Mouse (Mus musculus) hindbrain, embryonic 10.5 days (tissue): ENCODE measurements at regions not wholly inside any gene's neighbourhood (a gene's known extent, or its start where the extent isn't known, plus 50 kb on each side); places are given as distances from the start of the nearest gene placed in this dataset.

Source experiments
- DNase-seq: peaks from one replicate; pipeline ENCODE4 v3.0.0-alpha.2; 2017; ENCODE audit warnings: low spot score
- H3K27ac ChIP-seq: fragments of 300-500 bp; sonication (generic); 2 replicates; pipeline ENCODE4 v1.5.1; 2016; ENCODE audit warnings: mild to moderate bottlenecking, moderate library complexity
- H3K27me3 ChIP-seq: fragments of 300-500 bp; sonication (generic); 2 replicates; pipeline ENCODE4 v1.6.1; 2016; ENCODE audit warnings: mild to moderate bottlenecking; ENCODE audit not compliant: poor library complexity, insufficient read depth, severe bottlenecking
- H3K36me3 ChIP-seq: fragments of 300-500 bp; sonication (generic); 2 replicates; pipeline ENCODE4 v1.6.1; 2016; ENCODE audit warnings: mild to moderate bottlenecking, moderate library complexity
- H3K4me1 ChIP-seq: fragments of 300-500 bp; sonication (generic); replicated peaks from 2 replicates; pipeline ENCODE4 v1.6.1; 2016; ENCODE audit warnings: mild to moderate bottlenecking
- H3K4me3 ChIP-seq: fragments of 300-500 bp; sonication (generic); 2 replicates; pipeline ENCODE4 v1.5.1; 2016; ENCODE audit warnings: mild to moderate bottlenecking, moderate library complexity
- H3K9me3 ChIP-seq: fragments of 300-500 bp; sonication (generic); 2 replicates; pipeline ENCODE4 v1.6.1; 2016; ENCODE audit warnings: mild to moderate bottlenecking, moderate library complexity
- WGBS: fragments of 180-500 bp; shearing (Covaris S2); methylation state at CpG from one replicate; pipeline ENCODE4 v1.1.7; 2016; 5-methylcytosine and 5-hydroxymethylcytosine counted together

DNA sequence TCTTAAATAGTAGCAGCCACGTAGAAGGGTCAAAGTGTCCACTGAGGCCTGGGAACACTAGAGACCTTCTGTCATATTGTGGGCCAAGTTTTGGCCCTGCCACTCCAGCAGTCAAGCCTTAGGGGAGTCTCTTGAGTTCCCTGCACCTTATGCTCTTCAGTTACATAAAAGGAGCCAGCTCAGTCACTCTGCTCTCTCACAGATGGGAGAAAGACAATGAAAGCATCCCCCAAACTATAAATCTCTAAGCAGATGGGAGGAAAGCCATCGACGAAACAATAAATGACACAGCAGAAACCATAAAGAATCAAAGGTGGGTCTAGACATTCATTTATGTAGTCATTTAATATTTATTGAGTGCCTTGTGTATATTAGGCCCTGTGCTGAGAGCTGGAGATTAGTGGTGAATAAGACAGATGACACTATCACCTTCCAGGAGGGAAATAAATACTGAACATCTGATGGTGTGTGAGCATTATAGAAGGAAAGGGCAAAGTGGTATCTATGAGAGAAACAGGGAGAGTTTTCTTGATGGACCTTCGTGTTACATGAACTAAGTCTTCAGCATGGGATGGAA, 137.5 kb upstream of the Synpr start:
- Histone ChIP-seq H3K4me1 (no peaks in the 10 kb centered on the region), H3K4me3 (no peak overlapping the region), H3K27ac (no peak overlapping the region), H3K27me3 (no peaks in the 10 kb centered on the region), H3K9me3 (no peaks in the 10 kb centered on the region), H3K36me3 (no peaks in the 10 kb centered on the region)
- no peak for DNase-seq
- WGBS, result 85% methylated on average over 4 of the region's 4 CpGs

DNA sequence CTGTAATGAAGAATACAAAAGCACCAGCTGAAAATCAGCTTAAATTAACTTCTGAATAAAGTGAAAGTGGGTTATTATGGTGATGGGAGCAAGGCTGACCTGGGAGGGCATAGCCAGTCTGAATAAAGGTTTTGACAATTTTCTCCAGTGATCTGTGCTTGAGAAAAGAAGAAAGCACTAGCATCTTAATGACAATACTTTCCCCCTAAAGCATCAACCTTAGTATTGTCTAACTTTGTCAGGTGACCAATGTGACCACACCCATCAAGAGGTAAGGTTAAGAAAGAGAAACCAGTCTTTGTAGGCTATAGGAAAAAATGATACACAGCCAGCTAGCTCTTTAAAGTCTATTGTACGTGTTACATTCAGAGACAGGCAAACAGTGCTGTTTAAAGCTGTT, 135.0 kb upstream of the Synpr start:
- Histone ChIP-seq H3K27ac (no peak overlapping the region), H3K27me3 (no peaks in the 10 kb centered on the region), H3K36me3 (no peaks in the 10 kb centered on the region), H3K4me1 (no peaks in the 10 kb centered on the region), H3K4me3 (no peak overlapping the region), H3K9me3 (no peaks in the 10 kb centered on the region)
- DNase-seq, result no peak
- 85% methylated on average over 1 of the region's 1 CpGs for WGBS

DNA sequence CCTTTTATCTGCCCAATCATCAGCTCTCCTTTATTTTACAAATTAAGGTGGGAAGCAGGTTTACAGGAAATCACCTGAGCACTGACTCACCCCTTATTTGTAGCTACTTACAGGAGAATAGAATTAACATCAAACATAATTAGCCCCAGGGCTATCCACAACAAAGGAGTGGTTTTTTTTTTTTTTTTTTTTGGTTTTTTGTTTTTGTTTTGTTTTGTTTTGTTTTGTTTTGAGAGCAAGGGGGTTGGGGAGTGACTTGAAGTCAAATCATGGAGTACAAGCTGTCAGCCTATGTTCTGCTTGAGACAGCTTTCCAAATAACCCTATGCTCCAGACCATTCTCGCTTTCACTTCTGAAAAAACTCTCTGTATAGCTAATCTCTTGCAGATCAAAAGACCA, 132.9 kb upstream of the Synpr start:
- Histone ChIP-seq H3K27me3 (no peaks in the 10 kb centered on the region), H3K4me3 (no peak overlapping the region), H3K4me1 (no peaks in the 10 kb centered on the region), H3K27ac (no peak overlapping the region), H3K9me3 (no peaks in the 10 kb centered on the region), H3K36me3 (no peaks in the 10 kb centered on the region)
- 78% methylated on average over 1 of the region's 1 CpGs for WGBS
- no peak for DNase-seq

DNA sequence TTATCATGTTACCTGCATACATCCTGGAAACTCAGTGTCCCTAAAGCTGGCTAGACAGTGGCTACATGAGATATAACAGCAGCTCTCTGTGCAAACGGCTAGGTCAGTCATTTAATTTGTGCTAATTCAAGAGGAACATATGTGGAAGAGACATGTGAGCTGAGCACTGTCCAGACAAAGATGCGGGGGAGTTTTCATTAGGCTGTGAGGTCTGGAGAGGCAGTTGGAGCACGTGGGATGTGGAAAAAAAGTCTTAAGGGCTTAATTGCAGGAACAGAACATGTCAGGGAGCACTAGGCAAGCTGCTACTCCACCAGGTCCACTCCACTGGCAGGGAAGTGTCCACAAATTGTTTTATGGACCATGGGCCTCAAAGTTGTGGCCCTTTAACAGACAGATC, 108.4 kb upstream of the Synpr start:
- no peaks in the 10 kb centered on the region for H3K36me3 ChIP-seq
- no peaks in the 10 kb centered on the region for H3K27me3 ChIP-seq
- no peak overlapping the region for H3K4me3 ChIP-seq
- H3K27ac ChIP-seq, result no peak overlapping the region
- H3K9me3 ChIP-seq, result no peaks in the 10 kb centered on the region
- 71% methylated on average over 3 of the region's 3 CpGs for WGBS
- DNase-seq, result no peak
- no peaks in the 10 kb centered on the region for H3K4me1 ChIP-seq

DNA sequence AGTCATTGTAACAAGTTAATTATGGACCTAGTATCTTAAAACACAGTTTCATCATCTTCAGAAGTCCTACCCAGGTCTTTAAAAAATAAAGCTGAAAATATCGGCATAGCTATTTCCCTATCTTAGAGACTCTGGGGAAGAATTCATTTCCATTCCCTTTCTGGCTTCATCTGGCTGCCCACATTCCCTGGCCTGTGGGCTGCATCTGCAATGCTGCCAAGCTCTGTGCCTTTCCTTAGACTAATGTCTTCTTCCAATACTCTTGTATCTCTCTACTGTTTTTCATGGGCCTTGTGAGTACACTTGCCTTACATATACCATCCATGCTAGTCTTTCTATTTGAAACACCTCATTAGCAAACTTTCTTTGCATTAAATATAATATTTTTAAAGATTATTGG, 106.7 kb upstream of the Synpr start:
- H3K36me3 ChIP-seq, result no peaks in the 10 kb centered on the region
- 87% methylated on average over 1 of the region's 1 CpGs for WGBS
- no peaks in the 10 kb centered on the region for H3K27me3 ChIP-seq
- no peak overlapping the region for H3K27ac ChIP-seq
- no peak overlapping the region for H3K4me3 ChIP-seq
- peaks cover 4% of the 10 kb centered on the region for H3K9me3 ChIP-seq
- H3K4me1 ChIP-seq, result no peaks in the 10 kb centered on the region
- DNase-seq, result no peak

DNA sequence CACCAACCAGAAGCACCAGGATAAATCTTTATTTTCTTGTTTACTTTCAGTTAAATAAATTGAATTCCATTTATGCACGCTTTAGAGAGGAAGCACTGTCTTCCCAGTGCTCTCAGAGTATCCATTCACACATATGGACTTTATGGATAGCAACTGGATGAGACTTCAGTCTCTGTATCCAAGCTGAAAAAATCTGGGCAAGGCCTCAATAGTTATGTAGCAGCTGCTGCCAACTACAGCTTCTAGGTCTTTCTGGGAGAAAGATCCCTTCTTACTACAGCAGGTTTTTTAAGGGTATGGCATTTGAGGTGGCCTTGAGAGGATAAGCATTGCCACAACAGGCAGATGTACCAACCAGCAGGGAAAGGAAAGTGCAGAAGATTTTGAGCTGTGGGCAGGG, 93.8 kb upstream of the Synpr start:
- WGBS, result 87% methylated on average over 1 of the region's 1 CpGs

DNA sequence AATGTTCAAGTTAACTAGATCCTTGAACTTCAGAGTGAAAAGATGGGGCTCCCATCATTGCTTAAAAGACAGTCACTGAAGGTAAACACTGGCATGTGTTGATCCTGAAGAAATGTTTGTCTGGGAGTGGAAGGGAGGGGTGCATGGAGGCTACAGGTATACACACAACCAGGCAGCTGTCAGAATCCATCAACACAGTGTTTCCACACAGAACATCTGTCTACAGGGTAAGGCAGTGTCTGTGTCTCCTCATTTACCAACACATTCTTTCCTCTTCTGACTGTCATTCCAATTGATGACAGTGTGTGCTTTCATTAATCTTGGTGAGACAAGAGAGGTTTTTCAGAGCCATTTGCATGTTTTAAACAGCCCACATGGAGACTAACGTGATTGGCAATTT, 91.8 kb upstream of the Synpr start:
- DNase-seq, result no peak
- Histone ChIP-seq H3K4me1 (no peaks in the 10 kb centered on the region), H3K27ac (no peak overlapping the region), H3K9me3 (no peaks in the 10 kb centered on the region), H3K4me3 (no peak overlapping the region), H3K36me3 (no peaks in the 10 kb centered on the region), H3K27me3 (no peaks in the 10 kb centered on the region)
- 59% methylated on average over 1 of the region's 1 CpGs for WGBS

More for the DNA sequence above, 93.8 kb upstream of the Synpr start:
- Histone ChIP-seq H3K4me1 (no peaks in the 10 kb centered on the region), H3K9me3 (no peaks in the 10 kb centered on the region), H3K27ac (no peak overlapping the region), H3K4me3 (no peak overlapping the region), H3K27me3 (no peaks in the 10 kb centered on the region), H3K36me3 (no peaks in the 10 kb centered on the region)
- DNase-seq, result no peak

DNA sequence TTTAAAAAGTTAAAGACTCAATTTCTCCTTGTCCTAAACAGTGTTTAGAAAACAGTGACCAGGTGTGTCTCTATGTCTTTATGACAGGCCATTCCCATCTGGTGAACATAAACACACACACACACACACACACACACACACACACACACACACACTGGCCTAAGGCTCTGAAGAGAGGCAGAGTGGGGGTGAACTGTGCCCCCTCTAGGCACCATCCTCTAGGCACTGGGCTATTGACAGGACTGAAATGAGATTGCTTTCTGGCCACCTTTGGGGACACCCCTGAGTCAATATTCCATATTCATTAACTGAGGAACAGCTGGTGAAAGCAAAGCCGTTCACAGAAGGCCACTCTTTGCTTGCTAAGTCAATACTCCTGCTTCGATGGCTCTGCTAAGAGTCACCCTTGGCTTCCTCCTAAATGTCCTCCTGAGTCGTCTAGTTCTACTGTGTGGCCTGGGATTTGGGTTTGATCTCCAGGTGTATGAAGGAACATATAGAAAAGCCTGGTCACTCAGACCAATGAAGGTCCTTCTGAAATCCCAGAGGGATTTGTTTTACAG, 87.2 kb upstream of the Synpr start:
- Histone ChIP-seq H3K4me1 (no peaks in the 10 kb centered on the region), H3K36me3 (no peaks in the 10 kb centered on the region), H3K4me3 (no peak overlapping the region), H3K27me3 (no peaks in the 10 kb centered on the region), H3K27ac (no peak overlapping the region), H3K9me3 (no peaks in the 10 kb centered on the region)
- peak; percentile 15 for DNase-seq
- WGBS, result 73% methylated on average over 3 of the region's 3 CpGs

DNA sequence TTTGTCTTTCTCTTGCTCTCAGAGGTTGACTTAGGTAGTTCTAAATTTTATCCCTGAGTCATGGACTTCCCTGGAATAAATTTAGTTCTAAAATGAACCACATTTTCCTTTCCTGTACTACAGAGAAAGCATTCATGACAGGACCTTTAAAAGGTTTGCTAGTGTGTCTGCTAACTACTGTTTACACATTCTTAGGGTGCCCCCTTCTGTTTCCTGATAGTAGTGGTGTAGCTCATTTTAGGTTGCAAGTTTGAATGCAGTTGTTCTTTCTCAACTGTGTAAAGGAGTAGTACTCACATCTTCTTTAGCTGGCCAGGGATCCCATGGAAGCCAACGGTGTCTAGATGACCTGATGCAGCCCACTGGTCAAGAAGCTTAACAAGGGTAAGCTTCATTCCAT, 86.1 kb upstream of the Synpr start:
- Histone ChIP-seq H3K9me3 (no peaks in the 10 kb centered on the region), H3K27me3 (no peaks in the 10 kb centered on the region), H3K4me1 (no peaks in the 10 kb centered on the region), H3K36me3 (no peaks in the 10 kb centered on the region), H3K4me3 (no peak overlapping the region), H3K27ac (no peak overlapping the region)
- WGBS, result 35% methylated on average over 1 of the region's 1 CpGs
- no peak for DNase-seq

DNA sequence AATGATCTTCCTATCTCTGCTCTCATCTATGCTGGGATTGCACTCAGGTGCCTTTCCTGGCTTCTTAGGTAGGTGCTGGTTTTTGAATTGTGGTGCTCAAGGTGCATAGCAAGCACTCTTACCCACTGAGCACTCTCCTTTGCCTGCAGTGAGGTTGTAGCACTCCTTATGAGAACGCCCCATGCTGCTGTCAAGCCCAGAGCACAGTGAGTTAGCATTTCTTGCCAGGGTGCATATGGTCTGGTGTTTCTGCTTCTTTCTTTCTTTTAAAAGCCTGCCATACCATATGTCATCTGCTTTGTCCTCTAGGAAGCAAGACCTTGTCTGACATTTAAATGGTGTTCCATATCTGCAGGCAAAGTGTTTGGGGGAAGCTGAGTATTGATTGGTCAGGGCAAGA, 71.9 kb upstream of the Synpr start:
- Histone ChIP-seq H3K4me1 (peaks cover 5% of the 10 kb centered on the region), H3K27me3 (no peaks in the 10 kb centered on the region), H3K4me3 (no peak overlapping the region), H3K36me3 (no peaks in the 10 kb centered on the region), H3K27ac (no peak overlapping the region), H3K9me3 (no peaks in the 10 kb centered on the region)
- 80% methylated on average over 1 of the region's 1 CpGs for WGBS
- DNase-seq, result no peak
